Mouse (Mus musculus) cerebellum, adult 2 months (tissue): ENCODE measurements around the gene Il6st.

ENCODE experiments used
- CTCF ChIP-seq: fragments of 200-500 bp; IDR thresholded peaks from 2 replicates; pipeline ENCODE4 v1.5.1; 2011; ENCODE audit warnings: low read depth, mild to moderate bottlenecking, control low read depth, low read length, moderate library complexity, borderline replicate concordance; ENCODE audit not compliant: insufficient read depth
- POLR2A ChIP-seq: fragments of 200-500 bp; IDR thresholded peaks from 2 replicates; pipeline ENCODE4 v1.6.1; 2011; ENCODE audit warnings: low read length, control low read depth, borderline replicate concordance; ENCODE audit not compliant: insufficient read depth

- TF ChIP-seq POLR2A = no peak
- TF ChIP-seq CTCF = no peak
Observed at GRCm38 (mm10) chr13:112490036-112490435, 26.2 kb downstream of the Il6st start.
